Mouse (Mus musculus) hindbrain, embryonic 14.5 days (tissue): ENCODE measurements at regions not wholly inside any gene's neighbourhood (a gene's known extent, or its start where the extent isn't known, plus 50 kb on each side); places are given as distances from the start of the nearest gene placed in this dataset.

Experiments used
- ATAC-seq: fragments of 200-750 bp; cut with Nextera tagmentation; 2 replicates; pipeline ENCODE4 v1.8.0; 2017; ENCODE audit warnings: moderate number of reproducible peaks, mild to moderate bottlenecking, moderate TSS enrichment, moderate library complexity; ENCODE audit not compliant: low FRiP score
- DNase-seq: peaks from one replicate; pipeline ENCODE4 v3.0.0-alpha.2; 2015; ENCODE audit warnings: low spot score
- H3K27ac ChIP-seq: fragments of 300-500 bp; sonication (generic); 2 replicates; pipeline ENCODE4 v1.5.1; 2014; ENCODE audit warnings: mild to moderate bottlenecking, moderate library complexity
- H3K27me3 ChIP-seq: fragments of 300-500 bp; sonication (generic); 2 replicates; pipeline ENCODE4 v1.6.1; 2014; ENCODE audit warnings: mild to moderate bottlenecking, low read length, mixed read lengths; ENCODE audit not compliant: control insufficient read depth, insufficient read depth
- H3K36me3 ChIP-seq: fragments of 300-500 bp; sonication (generic); replicated peaks from 2 replicates; pipeline ENCODE4 v1.6.1; 2014; ENCODE audit not compliant: control insufficient read depth, insufficient read depth
- H3K4me1 ChIP-seq: fragments of 300-500 bp; sonication (generic); replicated peaks from 2 replicates; pipeline ENCODE4 v1.6.1; 2014; ENCODE audit warnings: antibody characterized with exemption, low read length, mixed read lengths; ENCODE audit not compliant: control insufficient read depth, insufficient read depth
- H3K4me2 ChIP-seq: fragments of 300-500 bp; sonication (generic); replicated peaks from 2 replicates; pipeline ENCODE4 v1.6.1; 2014; ENCODE audit warnings: mild to moderate bottlenecking, moderate library complexity
- H3K4me3 ChIP-seq: fragments of 300-500 bp; sonication (generic); replicated peaks from 2 replicates; pipeline ENCODE4 v1.5.1; 2014; ENCODE audit warnings: mild to moderate bottlenecking, low read length
- H3K9ac ChIP-seq: fragments of 300-500 bp; sonication (generic); 2 replicates; pipeline ENCODE4 v1.6.1; 2014
- H3K9me3 ChIP-seq: fragments of 300-500 bp; sonication (generic); 2 replicates; pipeline ENCODE4 v1.6.1; 2016; ENCODE audit warnings: low read length; ENCODE audit not compliant: control insufficient read depth
- WGBS: fragments of 180-500 bp; shearing (Covaris S2); extraction: QIAGEN DNeasy Blood & Tissue Kit; methylation state at CpG from one replicate; pipeline ENCODE4 v1.1.7; 2014; 5-methylcytosine and 5-hydroxymethylcytosine counted together

DNA sequence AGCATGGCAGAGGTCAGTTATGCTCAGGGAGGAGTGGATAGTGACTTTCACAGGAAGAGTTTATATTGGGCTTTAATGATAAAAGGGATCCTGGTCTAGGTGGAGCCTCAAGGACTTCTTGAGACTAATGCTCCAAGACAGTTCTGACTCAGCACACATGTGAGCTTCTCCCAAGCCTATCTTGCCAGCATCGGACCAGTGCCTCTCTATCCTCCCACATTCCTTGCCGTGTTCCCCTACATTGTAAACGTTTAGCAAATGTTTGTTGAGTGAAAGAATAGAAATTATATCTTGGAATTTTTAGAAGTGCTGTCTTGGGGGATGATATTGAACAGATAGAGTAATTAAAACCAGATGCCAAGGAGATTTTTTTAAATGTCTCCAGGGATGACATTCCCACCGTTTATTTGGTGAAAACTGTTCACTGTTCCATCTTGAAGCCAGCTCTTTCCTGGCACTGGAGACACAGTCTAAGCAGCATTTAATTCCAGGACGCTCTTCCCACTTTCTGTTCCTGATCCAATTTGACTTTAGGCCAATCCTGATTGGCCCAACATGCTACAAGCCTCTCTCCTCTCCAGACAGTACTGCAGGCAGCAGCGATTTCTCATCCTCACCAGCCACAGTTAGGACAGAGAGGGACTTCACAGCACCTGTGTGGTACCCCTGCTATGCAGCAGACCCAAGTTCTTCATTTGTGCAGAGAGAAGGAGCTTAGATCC is 418.5 kb upstream of the Fam19a5 start:
- DNase-seq (no peak), ATAC-seq (no peak)
- no peak overlapping the region for H3K4me3 ChIP-seq
- H3K9me3 ChIP-seq = no peaks in the 10 kb centered on the region
- H3K27ac ChIP-seq = no peak overlapping the region
- H3K27me3 ChIP-seq = no peaks in the 10 kb centered on the region
- H3K36me3 ChIP-seq = no peaks in the 10 kb centered on the region
- no peaks in the 10 kb centered on the region for H3K4me1 ChIP-seq
- no peak overlapping the region for H3K9ac ChIP-seq
- 75% methylated on average over 6 of the region's 6 CpGs for WGBS
- H3K4me2 ChIP-seq = no peak overlapping the region

DNA sequence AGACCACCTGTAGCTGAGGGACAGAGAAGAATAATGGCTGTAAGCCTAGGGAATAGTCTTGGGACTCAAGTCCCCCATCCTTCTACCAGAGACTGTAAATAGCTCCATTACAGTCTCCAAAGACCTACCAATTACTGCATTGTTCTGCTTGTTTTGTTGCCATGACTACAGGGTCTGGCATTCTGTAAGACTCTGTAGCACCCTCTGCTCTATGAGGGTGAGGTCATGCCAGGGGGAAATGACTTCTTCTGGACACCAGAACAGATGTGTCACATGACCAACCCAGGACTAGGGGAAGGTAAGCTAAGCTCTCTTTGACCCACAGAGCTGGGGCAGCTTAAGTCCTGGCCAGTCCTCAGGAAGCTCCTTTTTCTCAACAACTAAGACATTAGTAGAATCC is 405.2 kb upstream of the Fam19a5 start:
- H3K27ac ChIP-seq = no peak overlapping the region
- no peaks in the 10 kb centered on the region for H3K27me3 ChIP-seq
- no peaks in the 10 kb centered on the region for H3K36me3 ChIP-seq
- no peak overlapping the region for H3K4me3 ChIP-seq
- no peak for ATAC-seq
- DNase-seq = no peak
- no peaks in the 10 kb centered on the region for H3K4me1 ChIP-seq
- no peaks in the 10 kb centered on the region for H3K9me3 ChIP-seq
- no peak overlapping the region for H3K4me2 ChIP-seq
- H3K9ac ChIP-seq = no peak overlapping the region

DNA sequence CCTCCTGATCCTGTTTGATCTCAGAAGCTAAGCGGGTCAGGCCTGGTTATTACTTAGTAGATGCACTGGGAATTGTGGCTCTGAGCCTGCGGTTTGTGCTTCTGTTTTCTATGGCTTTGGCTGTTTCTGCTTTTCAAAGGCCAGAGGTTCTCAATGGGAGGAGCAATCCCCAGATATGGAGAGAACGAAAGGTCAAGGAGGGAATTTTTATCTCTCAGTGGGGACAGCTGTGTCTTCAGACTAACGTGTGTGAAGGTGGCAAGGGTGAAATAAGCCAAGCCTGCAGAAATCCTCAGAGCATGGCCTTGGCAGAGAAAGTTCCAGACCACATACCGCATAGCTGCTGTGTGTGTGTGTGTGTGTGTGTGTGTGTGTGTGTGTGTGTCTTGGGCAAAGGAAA is 375.0 kb upstream of the Fam19a5 start:
- H3K27ac ChIP-seq = no peak overlapping the region
- no peak overlapping the region for H3K4me2 ChIP-seq
- H3K4me1 ChIP-seq = no peaks in the 10 kb centered on the region
- no peak for DNase-seq
- no peaks in the 10 kb centered on the region for H3K36me3 ChIP-seq
- H3K9me3 ChIP-seq = no peaks in the 10 kb centered on the region
- 75% methylated on average over 5 of the region's 5 CpGs for WGBS
- H3K27me3 ChIP-seq = no peaks in the 10 kb centered on the region
- no peak for ATAC-seq
- H3K4me3 ChIP-seq = no peak overlapping the region
- no peak overlapping the region for H3K9ac ChIP-seq

DNA sequence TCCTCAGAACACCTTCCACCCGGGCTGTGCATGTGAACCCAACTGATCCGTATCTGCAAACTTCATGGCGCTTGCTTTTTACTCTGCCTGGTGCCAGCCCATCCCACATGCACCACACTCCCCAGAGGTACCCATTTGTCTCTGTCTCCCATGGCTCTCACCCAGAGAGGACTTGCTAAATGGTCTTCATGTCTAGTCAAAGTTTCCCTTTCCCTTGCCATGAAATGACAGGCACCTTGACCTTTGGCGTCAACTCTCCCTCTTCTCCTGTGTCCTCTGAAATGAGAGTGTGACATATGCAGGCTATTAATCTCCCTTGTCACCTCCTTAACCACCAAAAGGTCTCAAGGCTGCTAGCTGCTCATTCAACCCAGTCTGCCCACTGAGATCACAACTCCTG is 373.2 kb upstream of the Fam19a5 start:
- no peaks in the 10 kb centered on the region for H3K36me3 ChIP-seq
- no peak overlapping the region for H3K27ac ChIP-seq
- no peak for DNase-seq
- no peak for ATAC-seq
- no peak overlapping the region for H3K9ac ChIP-seq
- no peak overlapping the region for H3K4me2 ChIP-seq
- H3K9me3 ChIP-seq = no peaks in the 10 kb centered on the region
- 78% methylated on average over 4 of the region's 4 CpGs for WGBS
- no peaks in the 10 kb centered on the region for H3K4me1 ChIP-seq
- no peaks in the 10 kb centered on the region for H3K27me3 ChIP-seq
- H3K4me3 ChIP-seq = no peak overlapping the region

DNA sequence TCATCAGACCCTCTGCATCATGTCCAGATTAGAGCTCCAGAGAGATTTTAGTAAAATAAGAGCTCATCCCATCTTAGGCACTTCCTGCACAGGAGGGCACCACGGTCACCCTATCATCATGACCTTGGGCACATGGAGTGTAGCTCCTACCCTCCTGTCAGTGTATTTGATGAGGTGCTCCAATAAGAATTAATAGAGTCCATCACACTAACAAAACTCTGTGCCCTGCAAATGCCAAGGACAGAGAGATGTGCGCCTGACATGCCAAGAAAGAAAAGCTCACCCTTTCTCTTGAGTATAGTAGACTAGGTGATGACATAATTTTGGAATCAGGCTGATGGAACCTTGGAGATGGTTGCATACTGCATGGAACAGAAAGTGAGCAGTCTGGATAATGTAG is 371.0 kb upstream of the Fam19a5 start:
- Histone ChIP-seq H3K36me3 (no peaks in the 10 kb centered on the region), H3K4me3 (no peak overlapping the region), H3K9ac (no peak overlapping the region), H3K4me1 (no peaks in the 10 kb centered on the region), H3K4me2 (no peak overlapping the region), H3K9me3 (no peaks in the 10 kb centered on the region), H3K27me3 (no peaks in the 10 kb centered on the region), H3K27ac (no peak overlapping the region)
- WGBS = 92% methylated on average over 2 of the region's 2 CpGs
- no peak for DNase-seq
- no peak for ATAC-seq

DNA sequence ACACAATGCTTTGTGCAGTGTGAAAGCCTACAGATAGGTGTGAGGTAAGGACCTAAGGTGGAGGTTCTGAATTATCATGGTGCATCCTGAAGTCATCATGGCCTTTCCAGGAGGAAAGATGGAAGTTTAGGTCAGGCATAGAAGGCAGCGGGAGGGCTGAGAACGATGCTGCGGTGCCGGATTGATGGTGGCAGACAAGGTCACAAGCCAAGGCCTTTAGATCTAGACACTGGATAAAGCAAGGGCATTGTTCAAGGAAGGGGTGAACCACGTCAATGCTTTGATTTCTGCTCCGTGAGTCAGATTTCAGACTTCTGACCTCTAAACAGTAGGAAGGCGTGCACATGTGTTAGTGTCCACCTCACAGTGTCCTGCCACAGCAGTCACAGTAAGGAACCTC is 365.5 kb upstream of the Fam19a5 start:
- Histone ChIP-seq H3K36me3 (no peaks in the 10 kb centered on the region), H3K4me3 (no peak overlapping the region), H3K4me2 (no peak overlapping the region), H3K27ac (no peak overlapping the region), H3K4me1 (no peaks in the 10 kb centered on the region), H3K9ac (no peak overlapping the region), H3K9me3 (no peaks in the 10 kb centered on the region), H3K27me3 (no peaks in the 10 kb centered on the region)
- ATAC-seq = no peak
- 86% methylated on average over 7 of the region's 7 CpGs for WGBS
- no peak for DNase-seq

DNA sequence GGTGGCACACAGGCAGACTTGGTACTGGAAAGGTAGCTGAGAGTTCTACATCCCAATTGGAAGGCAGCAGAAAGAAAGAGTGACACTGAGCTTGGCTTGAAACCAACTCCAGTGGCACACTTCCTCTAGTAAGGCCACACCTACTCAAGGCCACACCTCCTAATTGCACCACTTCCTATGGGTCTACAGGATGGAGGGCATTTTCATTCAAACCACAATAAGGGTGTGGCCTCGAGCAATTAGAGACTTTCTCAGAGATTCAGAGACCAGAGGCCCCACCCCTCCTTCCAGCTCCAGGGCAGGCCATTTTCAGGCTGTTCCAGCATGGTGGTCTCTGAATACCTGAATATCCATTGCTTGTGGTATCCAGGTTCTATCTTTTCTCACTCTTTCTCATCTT is 363.3 kb upstream of the Fam19a5 start:
- Histone ChIP-seq H3K27me3 (no peaks in the 10 kb centered on the region), H3K36me3 (no peaks in the 10 kb centered on the region), H3K9me3 (no peaks in the 10 kb centered on the region), H3K4me3 (no peak overlapping the region), H3K27ac (no peak overlapping the region), H3K4me2 (no peak overlapping the region), H3K4me1 (no peaks in the 10 kb centered on the region), H3K9ac (no peak overlapping the region)
- DNase-seq (no peak), ATAC-seq (no peak)
- 75% methylated on average over 1 of the region's 1 CpGs for WGBS

DNA sequence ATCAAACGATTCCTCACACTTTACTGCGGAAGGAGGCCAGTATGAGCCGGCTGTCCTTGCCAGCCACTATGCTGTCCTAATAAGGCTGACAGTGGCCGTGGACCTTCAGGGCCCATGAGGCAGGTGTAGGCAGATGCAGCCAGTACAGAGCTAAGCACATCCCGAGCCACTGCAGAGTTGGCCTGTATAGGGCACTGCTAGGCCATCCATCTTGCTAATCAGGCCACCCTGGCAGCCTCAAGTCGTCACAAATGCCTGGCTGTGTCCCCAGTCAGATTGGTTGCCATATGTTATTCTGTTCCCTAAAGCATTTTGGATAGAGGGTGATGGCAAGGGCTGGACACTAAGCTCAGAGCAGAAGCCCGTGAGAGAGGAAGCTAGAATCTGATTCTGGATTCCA is 359.9 kb upstream of the Fam19a5 start:
- H3K4me1 ChIP-seq = no peaks in the 10 kb centered on the region
- no peaks in the 10 kb centered on the region for H3K27me3 ChIP-seq
- H3K36me3 ChIP-seq = no peaks in the 10 kb centered on the region
- DNase-seq = no peak
- no peak overlapping the region for H3K4me3 ChIP-seq
- no peak overlapping the region for H3K9ac ChIP-seq
- no peak overlapping the region for H3K4me2 ChIP-seq
- ATAC-seq = no peak
- H3K27ac ChIP-seq = no peak overlapping the region
- no peaks in the 10 kb centered on the region for H3K9me3 ChIP-seq
- WGBS = 63% methylated on average over 7 of the region's 7 CpGs

DNA sequence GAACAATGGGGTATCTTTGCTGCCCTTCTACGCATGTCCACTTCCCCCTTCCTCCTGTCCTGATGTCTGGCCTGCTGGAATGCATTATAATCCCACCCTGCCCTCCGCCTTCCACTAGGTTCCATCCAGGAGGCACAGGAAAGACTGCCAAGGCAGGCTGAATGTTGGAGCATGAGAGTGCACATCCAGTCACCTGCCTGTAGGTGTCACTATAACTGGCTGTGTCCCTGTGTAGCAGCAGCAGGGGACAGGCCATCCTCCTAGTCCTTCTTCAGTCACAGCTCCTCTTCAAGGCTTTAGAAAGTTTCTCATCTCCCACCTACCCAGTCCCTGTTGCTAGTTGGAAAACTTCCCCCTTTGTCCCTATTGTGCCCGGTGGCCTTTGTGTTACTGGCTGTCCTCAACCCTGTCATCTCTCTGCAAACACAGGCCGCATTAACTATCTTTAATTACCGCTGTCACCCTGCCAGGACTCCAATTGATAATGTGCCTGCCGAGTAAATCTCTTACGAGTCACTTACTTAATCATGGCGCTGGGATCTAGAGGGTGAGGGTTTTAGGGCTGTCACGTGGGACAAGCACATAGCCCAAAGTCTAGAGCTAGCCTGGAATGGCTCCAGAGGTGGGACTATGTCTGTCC is 355.2 kb upstream of the Fam19a5 start:
- Histone ChIP-seq H3K4me1 (no peaks in the 10 kb centered on the region), H3K4me2 (no peak overlapping the region), H3K27ac (no peak overlapping the region), H3K27me3 (no peaks in the 10 kb centered on the region), H3K9me3 (no peaks in the 10 kb centered on the region), H3K9ac (no peak overlapping the region), H3K36me3 (no peaks in the 10 kb centered on the region), H3K4me3 (no peak overlapping the region)
- 61% methylated on average over 9 of the region's 9 CpGs for WGBS
- DNase-seq (no peak), ATAC-seq (no peak)

DNA sequence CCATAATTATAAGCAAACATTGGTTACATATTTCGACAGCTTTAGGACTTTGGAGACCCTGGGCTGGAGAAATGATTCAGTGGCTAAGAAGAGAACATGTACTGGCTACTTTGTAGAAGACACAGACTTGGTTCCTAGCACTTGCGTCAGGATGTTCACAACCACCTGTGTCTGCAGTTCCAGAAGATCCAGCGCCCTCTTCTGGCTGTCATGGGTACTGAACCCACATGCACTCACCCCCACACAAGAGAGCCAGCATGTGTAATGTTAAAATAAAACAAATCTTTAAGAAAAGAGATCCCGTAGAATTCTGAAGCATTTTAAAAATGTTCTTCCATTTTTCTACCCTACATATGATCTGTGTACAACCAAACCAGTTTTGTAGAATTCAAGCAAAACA is 352.2 kb upstream of the Fam19a5 start:
- ATAC-seq = no peak
- DNase-seq = no peak
- Histone ChIP-seq H3K4me1 (no peaks in the 10 kb centered on the region; the same call in 1 of the 2 replicates), H3K27ac (no peak overlapping the region), H3K9ac (no peak overlapping the region), H3K9me3 (no peaks in the 10 kb centered on the region), H3K27me3 (no peaks in the 10 kb centered on the region), H3K36me3 (no peaks in the 10 kb centered on the region), H3K4me3 (no peak overlapping the region), H3K4me2 (no peak overlapping the region)
- 74% methylated on average over 4 of the region's 4 CpGs for WGBS
